In genomic region chr1:182427426-182427825, GRCm38 (mm10) we compare ENCODE assay signal across 11 mouse cellular contexts. TPM values are rescaled to one million over a fixed set of nuclear protein-coding genes. Genes with fewer than 3 reads are reported as not detected.
A peak's percentile ranks its signal among the peaks of the same experiment; 100 is the strongest.
DNase-seq lines count a peak whose midpoint lies in the region; ATAC-seq and TF ChIP-seq lines count a peak whose summit lies in the region.
"Had no signal": no experiment of that assay in that cellular context is flagged by ENCODE, and none has a peak within 500 bp of the region (broad histone marks: within the 10 kb centered on the region; RNA-seq: fewer than 3 reads in every experiment).

No protein-coding gene starts in this region.

- no peak for TF ChIP-seq POLR2A in heart, adult 2 months (IDR thresholded peaks at IDR 0.05; ENCODE audit: insufficient read depth, low read depth, low read length)

- no peaks in the 10 kb centered on the region; the same call in none of the 2 replicates for H3K36me3 ChIP-seq in heart, adult 2 months (ENCODE audit: control insufficient read depth, insufficient read depth, low read length)
- peaks cover 26% of the 10 kb centered on the region for H3K36me3 ChIP-seq in heart, embryonic 12.5 days
- H3K36me3 ChIP-seq in hindbrain, embryonic 14.5 days (replicated peaks; ENCODE audit: control insufficient read depth, insufficient read depth), result peaks cover 20% of the 10 kb centered on the region

- no peak for TF ChIP-seq CTCF in heart, adult 2 months (IDR thresholded peaks at IDR 0.05)

- no peak overlapping the region for H3K4me2 ChIP-seq in heart, embryonic 12.5 days
- no peak overlapping the region for H3K4me2 ChIP-seq in hindbrain, embryonic 14.5 days (replicated peaks)
- H3K4me2 ChIP-seq: midbrain, embryonic 13.5 days; stomach, embryonic 15.5 days had no signal

- H3K27ac ChIP-seq in heart, adult 2 months, result no peak overlapping the region
- no peak overlapping the region for H3K27ac ChIP-seq in heart, embryonic 12.5 days (ENCODE audit: poor library complexity, severe bottlenecking)
- no peak overlapping the region for H3K27ac ChIP-seq in hindbrain, embryonic 14.5 days
- H3K27ac ChIP-seq: midbrain, embryonic 13.5 days; stomach, embryonic 15.5 days had no signal

- 38% methylated on average over 1 of the region's 1 CpGs for WGBS in heart, adult 2 months
- WGBS in heart, embryonic 12.5 days, result 77% methylated on average over 1 of the region's 1 CpGs
- WGBS in hindbrain, embryonic 14.5 days, result 71% methylated on average over 1 of the region's 1 CpGs

- TF ChIP-seq EP300 in heart, adult 2 months (IDR thresholded peaks at IDR 0.05; ENCODE audit: insufficient read depth, low read depth, low read length), result 0 out of 2 replicates have a peak, but pooled peaks have one; percentile 23

- DNase-seq in heart, adult 2 months, result peak; percentile 62 to 69
- peak; percentile 87 for DNase-seq in adipocyte (ENCODE audit: low spot score)
- peak; percentile 58 for DNase-seq in heart, adult 8-10 months (ENCODE audit: low spot score)
- DNase-seq in lung, adult 18-20 months, result peak; percentile 58 to 74
- DNase-seq in hindbrain, embryonic 14.5 days (ENCODE audit: low spot score), result no peak
- DNase-seq in left cerebral cortex, postnatal 4 days, result no peak
- no peak for DNase-seq in layer of hippocampus, adult 18-20 months (ENCODE audit: low spot score in 2 of 2)

- H3K27me3 ChIP-seq in heart, adult 2 months (ENCODE audit: control insufficient read depth, insufficient read depth, low read length), result no peaks in the 10 kb centered on the region
- no peaks in the 10 kb centered on the region for H3K27me3 ChIP-seq in heart, embryonic 12.5 days (replicated peaks)
- H3K27me3 ChIP-seq in hindbrain, embryonic 14.5 days (ENCODE audit: control insufficient read depth, insufficient read depth, low read length), result no peaks in the 10 kb centered on the region
- H3K27me3 ChIP-seq: midbrain, embryonic 13.5 days; stomach, embryonic 15.5 days had no signal

- H3K4me1 ChIP-seq in heart, adult 2 months (ENCODE audit: control insufficient read depth, insufficient read depth, low read length), result peaks cover 6% of the 10 kb centered on the region; the same call in 1 of the 2 replicates
- H3K4me1 ChIP-seq in heart, embryonic 12.5 days (replicated peaks), result peaks cover 26% of the 10 kb centered on the region
- peaks cover 7% of the 10 kb centered on the region; the same call in 1 of the 2 replicates for H3K4me1 ChIP-seq in hindbrain, embryonic 14.5 days (replicated peaks; ENCODE audit: control insufficient read depth, insufficient read depth, low read length)

- intact Hi-C loops in heart, adult 2 months (cut with DNase I), result no loop called here
- intact Hi-C loops in left cerebral cortex, postnatal 4 days (cut with DNase I), result no loop called here

- no peak for ATAC-seq in heart, embryonic 12.5 days (ENCODE audit: insufficient number of reproducible peaks, low FRiP score)
- no peak for ATAC-seq in hindbrain, embryonic 14.5 days (ENCODE audit: low FRiP score)
- ATAC-seq: forebrain, embryonic 14.5 days; midbrain, embryonic 13.5 days had no signal

- no peak overlapping the region for H3K4me3 ChIP-seq in heart, adult 2 months
- H3K4me3 ChIP-seq in heart, embryonic 12.5 days, result no peak overlapping the region
- H3K4me3 ChIP-seq in hindbrain, embryonic 14.5 days (replicated peaks; ENCODE audit: low read length), result no peak overlapping the region
- H3K4me3 ChIP-seq: midbrain, embryonic 13.5 days; stomach, embryonic 15.5 days had no signal

- no peaks in the 10 kb centered on the region for H3K9me3 ChIP-seq in heart, embryonic 12.5 days (replicated peaks)
- no peaks in the 10 kb centered on the region for H3K9me3 ChIP-seq in hindbrain, embryonic 14.5 days (ENCODE audit: control insufficient read depth, low read length)
- H3K9me3 ChIP-seq: midbrain, embryonic 13.5 days; stomach, embryonic 15.5 days had no signal

- peaks cover 7% of the 10 kb centered on the region; the same call in 1 of the 2 replicates for H3K79me2 ChIP-seq in heart, adult 2 months (replicated peaks; ENCODE audit: control insufficient read depth, insufficient read depth, low read length)

- no peak overlapping the region for H3K9ac ChIP-seq in heart, adult 2 months (ENCODE audit: low read depth, low read length)
- no peak overlapping the region for H3K9ac ChIP-seq in heart, embryonic 12.5 days
- no peak overlapping the region for H3K9ac ChIP-seq in hindbrain, embryonic 14.5 days
- H3K9ac ChIP-seq: midbrain, embryonic 13.5 days; stomach, embryonic 15.5 days had no signal

RNA-seq across cellular contexts. Expression of gene Trp53bp2, which starts 18.5 kb away (rescaled TPM):
- total RNA-seq in heart, adult 2 months (2021), result 10 to 100 TPM in 1 of 2 experiments, 1 to 10 TPM in 1; 8.4 to 11.4 TPM
- polyA plus RNA-seq in heart, adult 2 months (2012; rRNA removed), result 9.3 and 11.7 TPM in 2 replicates
- polyA plus RNA-seq in heart, embryonic 12.5 days (2016; fragmentation: Nextera tagmentation; extraction: Ambion mirVana), result 18.9 and 19.8 TPM in 2 replicates
- 10 to 100 TPM in 2 of 4 experiments, 1 to 10 TPM in 2; 9.7 to 11.2 (median 10.5) TPM for total RNA-seq in heart, adult 8-10 months (2022)
- 19.5 and 21.6 TPM in 2 replicates for polyA plus RNA-seq in hindbrain, embryonic 14.5 days (2014; fragmentation: Nextera tagmentation; extraction: Ambion mirVana)
- 10 to 100 TPM; 23.2 to 27.3 TPM for total RNA-seq in left cerebral cortex, postnatal 4 days (2021)
- 10 to 100 TPM; 32.0 to 38.2 TPM for total RNA-seq in layer of hippocampus, adult 18-20 months (2021)

Comparison
In these comparisons a context has a peak if more than half of its experiments do, and no peak if none do; other contexts are left out.
1. DNase-seq: peak in heart, adult 2 months (2 of 2), adipocyte (single experiment), heart, adult 8-10 months (single experiment) and lung, adult 18-20 months (2 of 2); none in hindbrain, embryonic 14.5 days (single experiment), left cerebral cortex, postnatal 4 days (single experiment) and layer of hippocampus, adult 18-20 months (0 of 2).